Mouse (Mus musculus) urinary bladder, adult 18-20 months (tissue): Measurements from ENCODE around the gene Exosc1.

Source experiments
- DNase-seq, 2 experiments: peaks; one replicate each; pipeline ENCODE4 v3.0.0; 2022; ENCODE audit warnings: low spot score in 2 of 2, mixed read lengths in 2 of 2

The Exosc1 gene

DNA sequence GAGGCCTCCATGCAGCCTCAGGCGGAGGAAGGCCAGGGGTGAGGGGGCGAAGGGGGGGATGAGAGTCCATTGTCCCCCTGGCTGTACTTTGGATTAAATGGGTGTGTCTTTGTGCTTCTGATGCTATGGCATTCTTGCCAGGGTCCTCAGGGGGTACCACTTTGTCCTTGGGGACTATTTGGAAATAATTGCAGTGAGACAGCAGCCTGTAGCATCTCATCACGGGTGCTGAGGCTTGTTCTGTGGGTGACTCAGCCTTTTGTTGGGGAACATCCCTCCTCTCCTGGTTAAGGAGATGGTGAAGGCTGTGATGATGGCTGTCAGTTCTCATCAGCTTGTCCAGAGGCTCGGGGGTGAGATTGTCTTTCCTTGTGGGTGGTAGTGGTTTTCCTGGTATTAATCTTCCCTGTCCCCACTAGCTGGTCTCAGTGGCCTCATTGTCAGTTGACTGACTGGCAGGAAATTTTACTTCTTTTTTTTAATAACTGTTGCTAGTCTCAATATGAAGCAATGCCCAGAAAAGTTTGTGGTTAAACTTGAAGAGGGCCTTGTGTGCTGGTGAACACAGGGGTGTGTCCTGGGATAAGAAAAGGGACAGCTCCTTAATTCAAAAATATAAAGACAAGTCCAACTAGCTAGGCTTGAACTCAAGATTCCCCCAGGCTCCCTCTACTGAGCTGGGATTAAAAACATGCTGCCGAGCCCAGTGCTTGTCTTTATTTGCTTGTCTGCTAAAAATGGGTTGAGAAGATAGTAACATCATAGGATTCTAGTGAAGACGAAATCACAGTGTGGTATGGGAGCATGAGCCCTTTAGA is 19.2 kb downstream of the Exosc1 start:
- no peak for DNase-seq

DNA sequence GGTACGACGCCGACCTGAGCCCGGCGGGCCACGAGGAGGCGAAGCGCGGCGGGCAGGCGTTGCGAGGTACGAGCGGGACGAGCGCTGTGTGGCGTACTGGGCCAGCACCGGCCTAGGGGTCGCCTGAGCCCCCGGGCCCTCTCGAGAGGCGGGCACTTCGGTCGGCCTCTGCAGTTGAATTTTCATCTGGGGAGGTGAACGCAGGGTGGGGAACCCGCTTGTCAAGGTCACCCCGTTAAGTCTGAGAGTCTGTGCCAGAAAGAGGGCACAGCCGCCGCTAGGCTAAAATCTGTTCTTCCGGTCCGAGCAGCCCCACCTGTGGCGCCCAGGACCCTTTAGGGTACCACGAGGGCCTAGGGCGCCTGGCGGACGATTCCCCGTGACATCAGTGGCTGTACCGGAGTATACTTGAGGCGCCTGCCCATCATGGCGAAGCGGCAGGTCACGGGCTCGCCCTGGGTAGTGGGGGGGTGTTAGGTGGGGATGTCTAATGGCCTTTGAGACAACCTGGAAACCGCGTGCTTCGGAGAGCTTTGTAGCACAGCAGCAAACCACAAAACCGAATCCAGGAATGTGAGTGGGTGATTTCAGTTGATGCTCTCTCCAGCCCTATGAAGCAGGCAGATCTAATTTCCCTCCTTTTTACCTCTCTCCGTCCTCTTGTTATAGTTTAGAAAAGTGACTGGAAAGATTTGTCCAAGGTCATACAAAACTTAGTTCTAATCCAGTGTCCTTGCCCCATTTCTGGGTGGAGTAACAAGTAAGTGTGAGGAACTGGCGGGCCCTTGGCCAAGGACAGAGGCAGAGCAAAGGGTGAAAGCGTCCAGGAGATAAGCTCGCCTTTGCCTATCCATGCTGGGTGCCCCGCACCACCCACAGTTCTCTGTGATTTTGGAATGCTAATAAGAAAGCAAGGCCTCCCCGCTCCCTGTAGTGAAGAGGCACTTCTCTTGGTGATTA is 20.8 kb downstream of the Exosc1 start:
- DNase-seq, result peak; percentile 14 to 59

DNA sequence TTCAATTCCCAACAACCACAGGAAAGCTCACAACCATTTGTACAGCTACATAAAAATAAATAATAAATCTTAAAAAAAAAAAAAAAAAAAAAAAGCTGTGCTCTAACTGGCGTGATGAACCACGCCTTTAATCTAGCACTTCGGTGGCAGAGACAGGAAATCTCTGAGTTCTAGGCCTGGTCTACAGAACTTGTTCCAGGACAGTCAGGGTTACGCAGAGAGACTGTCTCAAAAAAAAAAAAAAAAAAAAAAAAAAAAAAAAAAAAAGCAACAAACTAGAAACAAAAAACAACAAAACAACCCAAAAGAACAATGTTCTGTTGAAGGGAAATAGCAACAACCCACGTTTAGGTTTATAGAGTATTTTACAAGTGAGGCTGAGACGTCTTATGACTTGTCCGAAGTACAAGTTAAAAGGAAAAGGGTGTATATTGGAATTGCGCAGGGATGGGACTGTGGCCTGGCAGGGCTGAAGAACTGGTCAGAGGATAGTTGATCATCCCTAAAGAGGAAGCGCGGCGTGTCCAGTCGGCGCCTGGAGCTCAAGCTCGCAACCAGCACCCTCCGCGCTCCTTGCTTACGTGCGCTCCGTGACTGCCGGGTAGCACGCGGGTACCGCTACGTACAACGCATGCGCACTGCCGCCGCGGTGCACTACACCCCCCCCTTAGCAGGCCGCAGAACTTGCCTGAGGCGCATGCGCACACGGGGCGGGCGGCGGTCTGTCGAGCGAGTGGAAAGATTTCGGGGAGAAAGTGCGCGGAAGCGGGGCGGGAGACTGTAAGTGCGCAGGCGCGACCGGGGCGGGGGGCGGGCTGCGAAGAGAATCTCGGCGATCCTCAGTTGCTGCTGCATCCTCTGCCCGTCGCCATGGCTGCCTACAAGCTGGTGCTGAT is 21.8 kb downstream of the Exosc1 start, which contains the start of gene Pgam1:
Gene Pgam1, plus strand, starts transcription at position 746 of the 896 bp plus-strand sequence.
- peak; percentile 80 to 93 for DNase-seq

DNA sequence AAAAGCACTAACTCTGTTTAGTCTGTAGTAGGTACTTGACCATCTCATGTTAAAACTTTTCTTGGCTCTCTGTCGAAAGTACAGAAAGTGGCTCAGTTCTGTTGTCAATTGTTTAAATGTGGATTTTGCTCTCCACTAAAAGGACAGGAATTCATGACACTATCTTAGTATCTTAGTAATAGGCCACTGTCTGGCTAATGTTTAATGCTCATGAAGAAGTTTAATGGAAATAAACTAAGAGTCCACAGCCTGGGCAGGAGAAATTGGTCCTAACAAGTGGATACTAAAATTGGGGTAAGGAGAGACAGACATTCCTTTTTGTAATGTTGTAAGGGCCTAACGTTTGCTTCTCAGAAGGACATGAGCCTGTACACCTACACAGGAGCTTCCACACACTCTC is 22.8 kb downstream of the Exosc1 start:
- no peak for DNase-seq

DNA sequence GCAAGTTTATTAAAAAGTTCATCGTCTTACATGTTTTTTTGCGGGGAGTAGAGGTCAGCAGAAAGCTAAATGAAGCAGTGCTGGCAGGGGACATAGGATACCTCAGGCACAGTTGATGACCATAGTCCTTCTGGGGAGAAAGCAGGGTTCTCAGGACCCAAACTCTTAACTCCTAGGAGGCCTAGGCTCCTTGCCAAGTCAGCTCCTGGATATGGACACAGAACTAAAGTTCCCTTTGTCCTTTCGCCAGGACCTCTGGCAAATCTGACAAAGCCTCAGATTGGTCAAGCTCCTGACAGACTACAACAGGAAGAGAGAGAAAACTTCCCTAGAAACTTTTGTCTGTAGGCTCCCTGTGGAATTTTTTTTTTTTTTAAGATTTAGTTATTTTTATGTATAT is 24.5 kb downstream of the Exosc1 start:
- no peak for DNase-seq

DNA sequence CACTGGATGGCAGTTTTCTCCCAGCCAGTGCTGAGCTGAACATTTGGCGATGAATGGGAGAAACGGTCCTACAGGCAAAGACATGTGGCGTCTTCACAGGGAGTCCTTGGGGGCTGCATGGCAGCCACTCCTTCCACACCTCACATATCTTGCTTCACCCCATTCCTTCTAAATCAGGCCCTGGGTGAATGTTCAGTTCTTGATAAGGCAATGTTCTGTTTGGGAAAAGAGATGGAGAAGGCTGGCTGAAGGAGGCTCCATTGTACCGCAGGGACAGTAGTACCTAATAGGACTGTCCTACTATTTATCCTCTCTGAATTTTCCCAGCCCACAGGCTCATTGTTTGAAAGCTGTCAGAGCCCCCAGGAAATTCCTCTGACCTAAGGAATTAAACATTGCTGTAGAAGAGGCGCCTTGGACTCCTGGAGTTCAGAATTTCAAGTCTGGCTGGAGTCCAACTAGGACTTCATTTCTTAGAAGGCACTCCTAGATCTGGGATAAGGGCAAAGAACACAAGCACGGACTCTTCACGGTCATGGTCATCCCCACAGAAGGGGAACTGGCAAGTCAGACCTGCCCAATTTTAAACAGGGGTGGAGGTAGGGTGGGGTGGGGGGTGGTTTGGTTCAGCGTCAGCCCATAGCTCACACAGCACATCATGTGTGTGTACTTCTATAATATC is 26.0 kb downstream of the Exosc1 start:
- DNase-seq, result no peak

DNA sequence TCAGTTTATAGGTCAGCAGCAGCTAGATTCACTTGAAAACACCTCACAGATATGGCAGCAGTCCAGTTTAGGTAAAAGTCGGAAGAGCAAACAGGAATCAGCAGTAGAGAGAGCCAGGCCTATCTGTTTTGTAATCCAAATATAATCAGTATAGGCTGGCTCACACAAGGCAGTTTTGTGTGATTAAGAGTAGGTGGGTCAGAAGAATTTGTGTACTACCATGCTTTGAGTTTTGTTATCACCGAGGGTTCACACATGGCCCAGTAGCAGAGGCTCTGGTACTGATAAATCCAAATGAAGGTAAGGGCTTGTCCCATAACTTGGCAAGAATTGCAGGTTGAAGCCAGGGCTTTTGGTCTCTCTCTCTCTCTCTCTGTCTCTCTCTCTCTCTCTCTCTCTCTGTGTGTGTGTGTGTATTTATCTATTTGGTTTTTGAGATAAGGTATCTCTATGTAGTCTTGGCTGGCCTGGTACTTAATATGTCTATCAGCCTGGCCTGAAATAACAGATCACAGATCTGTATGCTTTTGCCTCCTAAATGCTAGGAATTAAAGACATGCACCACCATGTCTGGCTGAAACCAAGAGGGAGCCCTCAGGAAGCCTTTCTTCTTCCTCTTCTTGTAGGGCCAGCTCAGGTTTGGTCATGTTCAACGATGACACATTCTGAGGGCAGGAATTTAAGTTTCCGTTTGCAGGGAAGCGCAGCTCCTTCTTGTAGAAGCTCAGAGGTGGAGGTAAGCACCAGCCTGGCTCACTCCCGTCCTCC is 26.7 kb downstream of the Exosc1 start:
- peak in 1 of 2 experiments; percentile 34 for DNase-seq

DNA sequence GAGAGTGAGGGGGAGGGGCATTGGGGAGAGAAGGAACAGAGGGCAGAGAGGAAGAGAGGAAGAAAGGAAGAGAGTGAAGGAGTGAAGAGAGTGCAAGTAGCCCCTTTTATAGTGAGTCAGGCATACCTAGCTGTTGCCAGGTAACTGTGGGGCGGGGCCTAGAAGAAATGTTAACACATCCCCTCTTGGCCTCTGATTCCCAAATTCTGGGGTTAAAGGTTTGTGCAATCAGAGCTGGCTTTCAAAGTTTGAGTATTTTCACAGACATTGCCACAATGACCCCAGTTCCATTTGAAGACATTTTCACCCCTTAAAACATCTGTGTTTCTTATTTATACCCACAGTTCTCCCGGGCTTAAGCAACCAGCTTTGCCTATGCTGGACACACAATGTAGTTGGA is 28.0 kb downstream of the Exosc1 start:
- DNase-seq, result no peak

DNA sequence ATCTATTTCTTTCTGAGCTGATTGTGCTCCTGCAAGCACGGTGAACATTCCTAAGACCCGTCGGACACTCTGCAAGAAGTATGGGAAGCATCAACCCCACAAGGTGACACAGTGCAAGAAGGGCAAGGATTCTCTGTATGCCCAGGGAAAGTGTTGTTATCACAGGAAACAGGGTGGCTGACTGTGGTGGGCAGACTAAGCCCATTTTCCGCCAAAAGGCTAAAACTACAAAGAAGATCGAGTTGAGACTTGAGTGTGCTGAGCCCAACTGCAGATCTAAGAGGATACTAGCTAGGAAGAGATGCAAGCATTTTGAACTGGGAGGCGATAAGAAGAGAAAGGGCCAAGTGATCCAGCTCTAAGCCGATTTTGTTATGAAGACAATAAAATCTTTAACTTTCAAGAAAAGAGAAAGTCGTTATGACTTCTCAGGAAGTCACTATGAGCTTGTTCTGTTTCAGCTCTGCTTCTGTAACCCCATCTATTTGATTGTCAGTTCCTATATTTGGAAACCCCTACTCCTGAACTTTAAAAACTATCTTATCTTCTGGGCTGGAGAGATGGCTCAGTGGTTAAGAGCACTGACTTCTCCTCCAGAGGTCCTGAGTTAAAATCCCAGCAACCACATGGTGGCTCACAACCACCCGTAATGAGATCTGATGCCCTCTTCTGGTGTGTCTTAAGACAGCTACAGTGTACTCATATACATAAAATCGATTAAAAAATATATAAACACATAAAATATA is 30.2 kb downstream of the Exosc1 start:
- DNase-seq, result no peak

DNA sequence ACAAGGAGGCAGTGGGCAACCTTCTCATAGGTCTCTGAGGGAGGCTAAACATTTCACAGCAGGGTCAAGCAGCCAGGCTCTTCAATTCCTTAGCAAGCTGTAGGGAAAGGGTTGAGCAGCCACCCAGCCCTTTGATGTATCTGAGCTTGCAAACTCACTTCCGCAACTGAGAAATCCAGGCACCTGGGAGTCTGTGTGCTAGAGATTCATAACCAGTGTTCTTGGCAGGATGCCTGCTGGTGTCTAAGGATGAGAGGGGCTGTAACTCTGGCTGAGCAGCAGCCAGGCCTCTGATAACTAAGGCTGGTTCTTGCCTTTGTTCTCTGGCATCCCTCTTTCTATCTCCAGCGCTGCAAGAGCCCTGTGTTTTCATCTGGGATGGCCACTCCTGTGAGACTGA is 31.5 kb downstream of the Exosc1 start:
- peak in 1 of 2 experiments; percentile 20 for DNase-seq

DNA sequence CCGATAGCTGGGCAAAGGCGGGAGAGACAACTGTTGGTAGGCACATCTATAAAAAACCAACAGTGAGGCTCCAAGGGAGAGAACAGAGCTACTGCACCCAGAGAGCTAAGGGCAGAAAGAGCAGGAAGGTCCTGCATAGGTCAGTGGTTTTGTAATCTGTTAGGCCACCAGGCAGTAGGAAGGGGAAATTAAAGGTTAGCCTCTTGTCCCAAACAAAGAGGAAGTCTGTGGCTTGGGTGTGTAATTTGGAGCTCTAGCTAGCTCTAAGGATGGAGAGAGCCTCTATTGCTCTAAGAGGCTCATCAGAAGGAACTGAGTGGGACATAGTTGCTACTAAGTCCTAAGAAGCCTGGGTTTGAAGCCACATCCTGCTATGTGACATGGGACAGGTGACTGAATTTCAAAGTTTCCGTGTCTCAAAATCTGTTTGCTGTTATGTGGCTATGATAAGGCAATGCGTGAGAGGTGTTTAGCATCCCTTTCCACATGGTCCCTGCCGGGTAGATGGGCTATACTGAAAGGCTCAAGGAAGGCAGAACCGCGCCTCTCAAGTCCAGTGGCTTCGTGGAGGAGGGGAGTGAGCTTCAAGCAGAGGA is 32.6 kb downstream of the Exosc1 start:
- DNase-seq, result no peak

DNA sequence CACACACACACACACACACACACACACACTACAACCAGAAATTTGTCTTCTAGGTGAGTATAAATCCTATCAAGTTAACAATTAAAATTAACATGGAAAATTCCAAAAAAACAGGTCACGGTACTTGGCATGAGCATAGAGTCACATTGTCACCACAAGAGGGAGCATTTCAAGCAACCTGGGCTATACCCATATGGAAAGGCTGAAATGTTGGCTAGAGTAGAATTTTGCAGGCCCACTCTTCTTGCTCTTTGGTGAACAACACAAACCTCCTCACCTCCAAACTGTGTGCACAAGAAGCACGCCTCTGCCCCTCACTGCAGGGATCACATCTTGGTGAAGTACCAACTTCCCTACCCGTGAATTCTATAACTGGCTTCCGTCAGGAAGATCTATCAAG is 34.4 kb downstream of the Exosc1 start:
- peak in 1 of 2 experiments; percentile 12 for DNase-seq

DNA sequence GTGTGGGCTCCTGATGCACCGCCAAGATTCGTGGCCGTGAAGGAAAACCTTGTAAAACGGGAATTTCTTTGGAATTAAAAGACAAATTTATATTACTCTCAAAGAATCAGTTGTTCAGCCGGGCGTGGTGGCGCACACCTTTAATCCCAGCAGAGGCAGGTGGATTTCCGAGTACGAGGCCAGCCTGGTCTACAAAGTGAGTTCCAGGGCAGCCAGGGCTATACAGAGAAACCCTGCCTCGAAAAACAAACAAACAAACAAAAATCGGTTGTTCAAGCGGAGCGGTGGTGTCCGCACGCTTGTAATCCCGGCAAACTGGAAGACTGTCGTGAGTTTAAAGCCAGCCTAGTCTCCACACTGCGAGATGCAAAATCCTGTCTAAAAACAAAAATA is 36.9 kb downstream of the Exosc1 start:
- DNase-seq, result no peak

DNA sequence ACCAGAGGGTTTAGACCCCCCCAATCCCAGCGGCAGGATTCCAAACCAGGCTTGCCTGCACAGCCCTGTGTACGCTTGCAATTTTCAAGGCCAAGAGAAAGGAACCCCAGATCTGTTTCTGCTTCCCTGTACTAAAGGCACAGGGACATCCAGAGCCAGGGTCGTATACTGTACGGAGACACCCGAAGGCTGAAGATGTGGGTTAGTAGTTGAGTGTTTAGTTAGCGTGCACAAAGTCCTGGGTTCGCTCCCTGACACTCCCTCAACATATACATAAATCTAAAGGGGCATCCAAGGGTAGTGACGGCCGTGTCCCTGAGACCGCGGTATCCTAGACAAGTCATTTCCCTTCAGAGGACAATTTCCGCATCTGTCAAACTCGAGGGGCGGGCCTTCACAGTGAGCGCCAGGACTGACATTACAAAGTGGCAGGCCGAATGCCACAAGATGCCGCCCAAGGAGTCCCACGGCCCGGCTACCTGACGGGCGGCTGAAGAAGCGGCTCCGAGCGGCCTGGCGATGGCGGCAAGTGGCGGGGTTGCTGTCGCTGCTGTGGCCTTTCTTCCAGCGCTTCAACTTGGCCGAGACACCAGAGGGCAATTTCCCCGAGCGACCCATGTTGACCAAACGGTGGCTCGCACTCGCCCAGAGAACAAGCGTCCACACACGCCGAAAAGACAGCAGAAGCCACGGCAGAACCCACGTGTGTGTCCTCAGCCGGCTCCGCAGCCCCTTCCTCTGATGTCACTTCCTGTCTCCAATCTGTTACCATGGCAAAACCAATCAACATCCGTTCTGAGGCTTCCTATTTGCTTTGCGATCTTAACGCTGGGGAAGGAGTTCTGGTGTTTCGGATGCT is 37.5 kb downstream of the Exosc1 start, which contains the start of gene Rrp12:
Gene Rrp12, minus strand, starts transcription at position 714 of the 859 bp plus-strand sequence.
- DNase-seq, result peak; percentile 63 to 75

DNA sequence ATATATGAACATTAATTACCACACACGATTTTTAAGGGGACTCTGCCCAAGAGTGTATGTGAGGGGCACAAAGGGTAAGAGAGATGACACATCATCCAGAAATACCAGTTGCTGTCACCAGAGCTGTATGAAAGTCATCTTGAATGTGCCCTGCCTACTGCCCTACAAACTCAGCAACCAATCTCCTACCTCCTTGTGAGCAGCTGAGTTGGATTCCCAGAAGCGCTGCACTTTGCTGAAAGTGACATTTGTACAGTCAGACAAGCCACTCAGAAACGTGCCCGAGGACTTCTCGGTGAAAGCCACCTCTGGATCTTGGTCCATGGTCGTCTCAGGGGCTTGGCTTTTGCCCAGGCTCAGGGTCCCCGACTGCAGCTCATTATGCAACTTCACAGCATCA is 38.3 kb downstream of the Exosc1 start:
- no peak for DNase-seq

DNA sequence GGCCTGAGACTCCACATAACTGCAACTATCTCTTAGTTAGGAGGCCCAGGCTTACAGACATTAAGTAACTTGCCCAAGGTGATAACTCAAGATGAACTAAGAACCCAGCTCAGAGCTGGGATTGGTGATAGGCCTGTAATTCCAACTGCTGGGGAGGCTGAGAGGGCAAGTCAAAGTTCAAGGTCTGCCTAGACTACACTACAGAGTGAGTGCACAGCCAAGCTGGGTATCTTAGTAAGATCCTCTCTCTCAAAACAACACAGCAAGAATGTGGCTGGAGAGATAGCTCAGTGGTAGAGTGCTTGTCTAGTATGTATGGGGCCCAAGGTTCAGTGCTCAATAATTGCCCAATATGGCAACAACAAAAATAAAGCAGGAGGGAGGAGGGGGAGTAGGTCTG is 45.0 kb downstream of the Exosc1 start:
- DNase-seq, result no peak

DNA sequence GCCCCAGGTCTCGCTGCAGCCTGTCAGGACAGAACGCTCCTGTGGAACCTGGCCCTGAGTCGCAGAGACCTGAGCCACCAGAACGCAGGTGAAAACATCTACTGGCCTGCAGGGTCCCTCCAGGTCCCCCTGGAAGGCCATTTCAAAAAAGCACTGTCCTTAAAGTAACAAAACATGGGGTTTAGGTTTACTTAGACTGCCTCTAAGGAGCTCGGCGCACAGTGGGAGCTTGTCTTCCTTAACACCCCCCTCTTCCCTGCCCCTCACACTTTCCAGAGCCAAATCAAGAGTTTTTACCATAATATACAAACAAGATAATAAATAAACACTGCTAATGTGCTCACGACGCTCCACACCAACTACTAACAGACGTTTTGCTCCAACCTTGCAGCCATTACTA is 49.3 kb downstream of the Exosc1 start:
- DNase-seq, result no peak

DNA sequence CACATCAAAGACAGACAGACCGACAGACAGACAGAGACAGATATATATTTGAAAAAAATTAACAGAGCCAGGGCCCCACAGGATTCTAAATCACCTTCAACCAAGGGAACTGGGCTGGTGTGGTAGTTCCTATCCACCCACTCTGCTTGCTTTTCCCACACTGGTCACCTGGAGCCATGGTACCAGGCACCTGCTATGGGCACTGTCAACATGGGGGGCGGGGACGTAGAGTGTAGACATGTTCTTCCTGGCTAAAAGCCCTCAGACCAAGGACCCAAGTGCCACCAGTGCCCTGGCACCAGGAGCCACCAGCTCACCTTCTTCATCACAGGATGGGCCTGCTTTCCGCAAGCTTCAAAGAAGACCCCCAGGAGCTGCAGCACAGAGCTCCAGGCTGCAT is 51.4 kb downstream of the Exosc1 start:
- no peak for DNase-seq
